Mouse (Mus musculus): ENCODE data around the gene Coro1c.

DNA sequence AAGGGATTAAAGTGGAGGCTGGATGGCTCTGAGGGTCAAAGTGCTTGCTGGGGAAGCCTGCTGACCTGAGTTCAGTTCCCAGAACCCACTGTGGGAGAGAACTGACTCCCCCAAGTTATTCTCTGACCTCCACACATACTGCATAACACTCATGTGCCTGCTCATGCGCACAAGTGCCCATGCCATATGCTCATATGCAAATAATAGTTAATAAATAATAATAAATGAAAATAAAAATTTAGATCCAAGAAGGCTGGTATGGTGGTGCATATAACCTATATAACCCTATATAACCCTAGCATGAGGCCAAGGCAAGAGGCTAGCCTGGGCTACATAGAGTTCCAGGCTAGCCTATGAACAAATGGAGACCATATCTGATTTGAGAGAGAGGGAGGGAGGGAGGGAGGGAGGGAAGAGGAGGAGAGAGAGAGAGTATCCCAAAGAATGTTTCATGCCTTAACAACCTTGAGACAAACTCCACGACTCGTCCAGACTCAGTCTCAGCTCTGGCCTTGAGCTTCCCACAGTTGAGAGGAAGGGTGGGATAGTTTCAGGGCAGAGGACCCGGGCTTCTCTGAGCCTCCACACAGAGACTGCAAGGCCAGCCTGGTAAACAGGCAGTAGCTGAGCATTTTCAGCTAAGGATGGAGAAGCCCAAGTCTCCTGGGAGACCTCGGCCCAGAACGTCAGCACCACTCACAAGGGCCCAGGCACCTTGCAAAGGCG is 78.8 kb downstream of the Coro1c start:
- TF ChIP-seq CTCF (IDR thresholded peaks at IDR 0.05; ENCODE audit: control insufficient read depth, insufficient read depth, insufficient replicate concordance, low read depth, low read length): no peak
- no peak for TF ChIP-seq POLR2A (IDR thresholded peaks at IDR 0.05; ENCODE audit: control insufficient read depth, low read depth, low read length)

Measured in testis, adult 2 months (tissue).